Comparison of ENCODE assay signal across 10 mouse cellular contexts in the genomic region with DNA sequence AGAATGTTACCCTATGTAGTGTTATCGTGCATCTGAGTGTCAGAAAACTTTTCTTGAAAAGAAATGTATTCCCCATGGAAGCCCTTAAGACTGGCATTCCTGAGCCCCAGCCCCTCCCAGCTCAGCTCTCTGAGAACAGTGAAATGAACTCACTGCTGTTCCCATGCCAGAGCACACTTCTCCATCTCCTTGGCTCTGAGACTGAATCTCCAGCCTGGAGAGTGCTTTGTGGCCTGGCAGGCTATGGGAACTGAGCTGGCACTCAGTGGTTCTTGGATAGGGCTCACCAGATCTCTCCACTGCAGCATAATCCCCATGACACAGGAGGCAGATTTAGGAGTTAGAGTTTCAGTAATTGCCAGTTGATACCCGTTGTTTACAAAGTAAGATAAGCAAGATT. TPM values are rescaled to one million over a fixed set of nuclear protein-coding genes. Genes with fewer than 3 reads are reported as not detected.
DNase-seq lines count a peak whose midpoint lies in the region; ATAC-seq lines count a peak whose summit lies in the region.
"Had no signal": no experiment of that assay in that cellular context is flagged by ENCODE, and none has a peak within 500 bp of the region (broad histone marks: within the 10 kb centered on the region; RNA-seq: fewer than 3 reads in every experiment).

No protein-coding gene starts in this region.

- H3K4me1 ChIP-seq in forebrain, embryonic 14.5 days (ENCODE audit: control insufficient read depth, insufficient read depth, low read length) = no peaks in the 10 kb centered on the region
- peaks cover 25% of the 10 kb centered on the region for H3K4me1 ChIP-seq in forebrain, embryonic 10.5 days
- H3K4me1 ChIP-seq in midbrain, embryonic 16.5 days (ENCODE audit: control insufficient read depth, insufficient read depth, low read length) = no peaks in the 10 kb centered on the region
- 0 out of 2 replicates have a peak, but pooled peaks cover 4% of the 10 kb centered on the region for H3K4me1 ChIP-seq in midbrain, embryonic 10.5 days
- H3K4me1 ChIP-seq: limb, embryonic 15.5 days had no signal

- no peak overlapping the region for H3K9ac ChIP-seq in forebrain, embryonic 14.5 days (ENCODE audit: low read length)
- no peak overlapping the region for H3K9ac ChIP-seq in midbrain, embryonic 16.5 days (ENCODE audit: low read depth, low read length)
- H3K9ac ChIP-seq: limb, embryonic 15.5 days had no signal

- H3K9me3 ChIP-seq in forebrain, embryonic 14.5 days (replicated peaks; ENCODE audit: control insufficient read depth, low read length) = no peaks in the 10 kb centered on the region
- H3K9me3 ChIP-seq in forebrain, embryonic 10.5 days = no peaks in the 10 kb centered on the region
- no peaks in the 10 kb centered on the region for H3K9me3 ChIP-seq in midbrain, embryonic 16.5 days (replicated peaks; ENCODE audit: control insufficient read depth, low read length, poor library complexity, severe bottlenecking)
- H3K9me3 ChIP-seq in midbrain, embryonic 10.5 days (replicated peaks) = no peaks in the 10 kb centered on the region
- H3K9me3 ChIP-seq: limb, embryonic 15.5 days had no signal

- WGBS in forebrain, embryonic 14.5 days = 66% methylated on average over 2 of the region's 2 CpGs
- 89% methylated on average over 2 of the region's 2 CpGs for WGBS in forebrain, embryonic 10.5 days
- 71% methylated on average over 2 of the region's 2 CpGs for WGBS in midbrain, embryonic 16.5 days
- 88% methylated on average over 2 of the region's 2 CpGs for WGBS in midbrain, embryonic 10.5 days

- H3K4me3 ChIP-seq in forebrain, embryonic 14.5 days (ENCODE audit: low read depth, low read length) = no peak overlapping the region
- no peak overlapping the region for H3K4me3 ChIP-seq in forebrain, embryonic 10.5 days
- H3K4me3 ChIP-seq in midbrain, embryonic 16.5 days (ENCODE audit: low read depth, low read length) = no peak overlapping the region
- no peak overlapping the region for H3K4me3 ChIP-seq in midbrain, embryonic 10.5 days
- H3K4me3 ChIP-seq: limb, embryonic 15.5 days had no signal

- H3K27me3 ChIP-seq in forebrain, embryonic 14.5 days (replicated peaks; ENCODE audit: control insufficient read depth, insufficient read depth, low read length) = no peaks in the 10 kb centered on the region
- H3K27me3 ChIP-seq in forebrain, embryonic 10.5 days (ENCODE audit: poor library complexity, severe bottlenecking) = no peaks in the 10 kb centered on the region
- no peaks in the 10 kb centered on the region for H3K27me3 ChIP-seq in midbrain, embryonic 16.5 days (ENCODE audit: control insufficient read depth, insufficient read depth, low read depth, low read length)
- no peaks in the 10 kb centered on the region for H3K27me3 ChIP-seq in midbrain, embryonic 10.5 days (ENCODE audit: low read depth, poor library complexity, severe bottlenecking)

- no peak for ATAC-seq in forebrain, embryonic 14.5 days
- peak; percentile 56; the same call in 1 of the 2 replicates for ATAC-seq in midbrain, embryonic 16.5 days
- no peak for ATAC-seq in megakaryocyte progenitor cell, adult 5-6 weeks (replicated peaks; ENCODE audit: poor library complexity)

- H3K4me2 ChIP-seq in forebrain, embryonic 14.5 days (ENCODE audit: low read length) = no peak overlapping the region
- no peak overlapping the region for H3K4me2 ChIP-seq in midbrain, embryonic 16.5 days (ENCODE audit: low read length)
- H3K4me2 ChIP-seq: limb, embryonic 15.5 days had no signal

- H3K27ac ChIP-seq in forebrain, embryonic 14.5 days (ENCODE audit: low read depth, low read length) = no peak overlapping the region
- no peak overlapping the region for H3K27ac ChIP-seq in forebrain, embryonic 10.5 days
- H3K27ac ChIP-seq in midbrain, embryonic 16.5 days (ENCODE audit: low read length) = no peak overlapping the region
- no peak overlapping the region for H3K27ac ChIP-seq in midbrain, embryonic 10.5 days (replicated peaks)
- H3K27ac ChIP-seq: limb, embryonic 15.5 days had no signal

- intact Hi-C loops in gastrocnemius, postnatal 14 days (cut with DNase I; ENCODE audit: low total_unique reads) = no loop called here

- no peaks in the 10 kb centered on the region for H3K36me3 ChIP-seq in forebrain, embryonic 14.5 days (ENCODE audit: control insufficient read depth, insufficient read depth, low read length)
- H3K36me3 ChIP-seq in forebrain, embryonic 10.5 days (replicated peaks) = no peaks in the 10 kb centered on the region
- no peaks in the 10 kb centered on the region for H3K36me3 ChIP-seq in midbrain, embryonic 16.5 days (ENCODE audit: control insufficient read depth, insufficient read depth, low read length)
- no peaks in the 10 kb centered on the region for H3K36me3 ChIP-seq in midbrain, embryonic 10.5 days
- H3K36me3 ChIP-seq: limb, embryonic 15.5 days had no signal

- DNase-seq in forebrain, embryonic 14.5 days (ENCODE audit: low spot score) = peak; percentile 36
- DNase-seq in forebrain, embryonic 10.5 days (ENCODE audit: extremely low spot score, low spot score) = no peak
- DNase-seq in midbrain, embryonic 10.5 days (ENCODE audit: low spot score) = no peak
- peak; percentile 65 for DNase-seq in gastrocnemius, postnatal 14 days
- no peak for DNase-seq in urinary bladder, adult 18-20 months (ENCODE audit: low spot score in 2 of 2)
- DNase-seq in left cerebral cortex, adult 8-10 months (ENCODE audit: low spot score in 2 of 2) = no peak
- DNase-seq: midbrain, embryonic 14.5 days had no signal

RNA-seq across cellular contexts. Expression of gene Serinc5, which starts 36.8 kb away (rescaled TPM):
- polyA plus RNA-seq in forebrain, embryonic 14.5 days (2014; fragmentation: Nextera tagmentation; extraction: Ambion mirVana) = 13.7 and 15.5 TPM in 2 replicates
- polyA plus RNA-seq in forebrain, embryonic 10.5 days (2016; fragmentation: Nextera tagmentation; extraction: Ambion mirVana) = 8.2 and 8.9 TPM in 2 replicates
- polyA plus RNA-seq in midbrain, embryonic 16.5 days (2015; fragmentation: Nextera tagmentation; extraction: Ambion mirVana) = 18.4 and 19.3 TPM in 2 replicates
- 10.6 and 11.1 TPM in 2 replicates for polyA plus RNA-seq in midbrain, embryonic 10.5 days (2016; fragmentation: Nextera tagmentation; extraction: Ambion mirVana)
- total RNA-seq in gastrocnemius, postnatal 14 days (2021) = 10 to 100 TPM; 11.7 to 15.2 TPM
- 9.1 and 9.4 TPM in 2 replicates for total RNA-seq in megakaryocyte progenitor cell, adult 5-6 weeks (2015)
- 5.9 TPM in 2 replicates for total RNA-seq in megakaryocyte progenitor cell, adult 5-6 weeks (2017)
- total RNA-seq in left cerebral cortex, adult 8-10 months (2022) = 10 to 100 TPM; 67.0 to 71.5 (median 69.2) TPM

Comparison
In these comparisons a context has a peak if more than half of its experiments do, and no peak if none do; other contexts are left out.
1. DNase-seq: peak in forebrain, embryonic 14.5 days (single experiment) and gastrocnemius, postnatal 14 days (single experiment); none in forebrain, embryonic 10.5 days (single experiment), midbrain, embryonic 10.5 days (single experiment), urinary bladder, adult 18-20 months (0 of 2) and left cerebral cortex, adult 8-10 months (0 of 2).